Mouse (Mus musculus): ENCODE results near the gene AF366264. TPM values are rescaled to one million over a fixed set of nuclear protein-coding genes. Genes with fewer than 3 reads are reported as not detected.
"Not testable (repeated sequence)": the region's sequence is repeated elsewhere in the genome, so short reads cannot be mapped to it uniquely, and the experiment has no call there.

AF366264 gene
- total RNA-seq (2012; rRNA removed): not detected in 2 replicates

DNA sequence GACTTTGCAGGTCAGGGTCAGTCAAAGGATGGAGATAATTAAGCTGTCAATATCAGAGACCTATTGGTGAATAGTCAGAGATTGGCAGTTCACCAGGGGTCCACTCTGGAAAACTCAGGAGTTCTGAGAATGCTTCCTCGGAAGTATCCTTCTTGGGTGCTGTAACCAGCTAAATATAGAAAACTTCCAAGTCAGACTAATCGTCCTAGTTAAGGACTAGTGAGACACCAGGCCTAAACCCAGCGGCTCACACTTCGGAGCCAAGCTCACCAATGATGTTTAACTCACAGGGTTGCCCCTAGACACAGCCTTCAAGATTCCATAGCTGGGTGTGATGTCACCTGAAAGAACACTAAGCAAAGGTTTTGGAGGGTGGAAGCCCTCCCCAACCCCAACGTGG is at the start of gene AF366264:
Gene AF366264, minus strand, starts transcription at position 101 of the 400 bp plus-strand sequence.
- H3K4me1 ChIP-seq (ENCODE audit: control insufficient read depth in 2 of 2, insufficient read depth in 2 of 2, low read length in 2 of 2, poor library complexity in 1 of 2); in situ Hi-C loops (cut with MboI; ENCODE audit: low sequenced_read_pairs in 2 of 2, unreplicated experiment in 2 of 2); H3K9me3 ChIP-seq (ENCODE audit: control insufficient read depth, insufficient read depth, low read depth, low read length); H3K27ac ChIP-seq (ENCODE audit: insufficient read depth, low read depth, low read length, poor library complexity, severe bottlenecking); H3K9ac ChIP-seq (ENCODE audit: insufficient read depth, low read depth, low read length, poor library complexity, severe bottlenecking); H3K36me3 ChIP-seq (ENCODE audit: control insufficient read depth, insufficient read depth, low read length, poor library complexity, severe bottlenecking); H3K4me3 ChIP-seq (ENCODE audit: insufficient read depth in 1 of 2, low read depth in 1 of 2, low read length in 2 of 2, poor library complexity in 1 of 2, severe bottlenecking in 1 of 2); DNase-seq (ENCODE audit: low read depth, low spot score): not testable (repeated sequence)

- H3K4me3 ChIP-seq (ENCODE audit: insufficient read depth in 1 of 2, low read depth in 1 of 2, low read length in 2 of 2, poor library complexity in 1 of 2, severe bottlenecking in 1 of 2); H3K4me1 ChIP-seq (ENCODE audit: control insufficient read depth in 2 of 2, insufficient read depth in 2 of 2, low read length in 2 of 2, poor library complexity in 1 of 2); H3K27ac ChIP-seq (ENCODE audit: insufficient read depth, low read depth, low read length, poor library complexity, severe bottlenecking); H3K9me3 ChIP-seq (ENCODE audit: control insufficient read depth, insufficient read depth, low read depth, low read length); in situ Hi-C loops (cut with MboI; ENCODE audit: low sequenced_read_pairs in 2 of 2, unreplicated experiment in 2 of 2); H3K36me3 ChIP-seq (ENCODE audit: control insufficient read depth, insufficient read depth, low read length, poor library complexity, severe bottlenecking); DNase-seq (ENCODE audit: low read depth, low spot score); H3K9ac ChIP-seq (ENCODE audit: insufficient read depth, low read depth, low read length, poor library complexity, severe bottlenecking): not testable (repeated sequence)
Measured at GRCm38 (mm10) chr8:13843286-13843685, 5.1 kb upstream of the AF366264 start.

DNA sequence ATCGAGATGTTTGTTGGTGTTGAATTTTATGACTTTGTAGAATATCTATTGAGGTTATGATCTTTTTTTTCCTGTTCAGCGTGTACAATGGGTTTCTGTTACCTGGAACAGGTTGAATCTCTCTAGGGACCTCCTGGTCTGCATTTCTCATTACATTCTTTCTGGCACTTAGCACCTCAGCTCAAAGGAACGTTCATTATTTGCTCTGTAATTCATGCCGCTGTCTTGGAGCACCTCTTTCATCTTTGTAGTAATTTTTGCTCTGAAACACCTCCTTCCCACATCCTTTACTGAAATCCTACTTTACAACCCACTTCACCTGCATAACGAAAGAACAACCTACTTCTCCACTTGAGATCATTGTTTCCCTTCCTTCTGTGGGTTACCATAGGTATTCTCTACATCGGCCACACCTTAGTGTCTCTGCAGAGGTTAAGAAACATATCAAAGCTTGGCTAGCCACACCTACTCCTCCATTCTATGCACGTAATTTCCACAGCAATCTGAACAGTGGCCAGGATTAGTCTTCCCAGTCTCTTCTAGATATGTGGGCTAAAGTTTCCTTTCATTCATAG is 9.5 kb downstream of the AF366264 start:
- no peak for DNase-seq (ENCODE audit: low read depth, low spot score)
- Histone ChIP-seq H3K4me1 (ENCODE audit: control insufficient read depth in 2 of 2, insufficient read depth in 2 of 2, low read length in 2 of 2, poor library complexity in 1 of 2) (no peaks in the 10 kb centered on the region), H3K36me3 (ENCODE audit: control insufficient read depth, insufficient read depth, low read length, poor library complexity, severe bottlenecking) (no peaks in the 10 kb centered on the region), H3K4me3 (ENCODE audit: insufficient read depth in 1 of 2, low read depth in 1 of 2, low read length in 2 of 2, poor library complexity in 1 of 2, severe bottlenecking in 1 of 2) (no peak overlapping the region), H3K27ac (ENCODE audit: insufficient read depth, low read depth, low read length, poor library complexity, severe bottlenecking) (no peak overlapping the region), H3K9ac (ENCODE audit: insufficient read depth, low read depth, low read length, poor library complexity, severe bottlenecking) (no peak overlapping the region), H3K9me3 (ENCODE audit: control insufficient read depth, insufficient read depth, low read depth, low read length) (no peaks in the 10 kb centered on the region)
- in situ Hi-C loops (cut with MboI; ENCODE audit: low sequenced_read_pairs in 2 of 2, unreplicated experiment in 2 of 2): no loop called here
- TF ChIP-seq HCFC1 (IDR thresholded peaks at IDR 0.05; ENCODE audit: borderline replicate concordance, insufficient read depth, low read length) (no peak), ZNF384 (IDR thresholded peaks at IDR 0.05; ENCODE audit: low read depth, low read length) (no peak), CHD2 (IDR thresholded peaks at IDR 0.05; ENCODE audit: low read depth, low read length) (no peak), MAFK (IDR thresholded peaks at IDR 0.05; ENCODE audit: insufficient read depth, low read depth, low read length) (no peak), ZC3H11A (IDR thresholded peaks at IDR 0.05; ENCODE audit: borderline replicate concordance, low read depth, low read length) (no peak)

DNA sequence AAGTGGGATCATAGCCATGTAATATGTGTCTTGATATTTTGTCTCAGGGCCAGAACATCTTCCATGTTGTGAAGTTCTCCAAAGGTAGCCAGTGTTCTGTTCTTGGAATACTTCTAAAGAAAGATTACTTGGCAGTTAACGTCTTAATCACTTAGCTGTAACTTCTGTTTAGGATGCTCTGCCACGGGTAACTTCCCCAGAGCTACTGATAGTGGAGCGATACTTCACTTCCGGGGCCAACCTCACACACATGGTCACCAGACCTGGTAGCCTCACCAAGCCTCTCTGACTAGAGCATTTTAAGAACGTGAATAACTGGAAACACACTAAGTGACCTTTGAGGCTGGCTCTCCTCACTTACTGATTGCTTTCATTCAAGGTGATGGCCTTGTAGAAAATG is 38.6 kb downstream of the AF366264 start:
- Histone ChIP-seq H3K36me3 (ENCODE audit: control insufficient read depth, insufficient read depth, low read length, poor library complexity, severe bottlenecking) (peaks cover 31% of the 10 kb centered on the region), H3K9me3 (ENCODE audit: control insufficient read depth, insufficient read depth, low read depth, low read length) (no peaks in the 10 kb centered on the region), H3K27ac (ENCODE audit: insufficient read depth, low read depth, low read length, poor library complexity, severe bottlenecking) (no peak overlapping the region), H3K4me1 (ENCODE audit: control insufficient read depth in 2 of 2, insufficient read depth in 2 of 2, low read length in 2 of 2, poor library complexity in 1 of 2) (peaks cover 0 to 2% of the 10 kb centered on the region in 2 experiments; a peak in 1 of 4 replicates), H3K9ac (ENCODE audit: insufficient read depth, low read depth, low read length, poor library complexity, severe bottlenecking) (no peak overlapping the region), H3K4me3 (ENCODE audit: insufficient read depth in 1 of 2, low read depth in 1 of 2, low read length in 2 of 2, poor library complexity in 1 of 2, severe bottlenecking in 1 of 2) (no peak overlapping the region)
- DNase-seq (ENCODE audit: low read depth, low spot score): no peak
- TF ChIP-seq ZC3H11A (IDR thresholded peaks at IDR 0.05; ENCODE audit: borderline replicate concordance, low read depth, low read length): no peak
- 0 out of 2 replicates have a peak, but pooled peaks have one; percentile 7 for TF ChIP-seq ZNF384 (IDR thresholded peaks at IDR 0.05; ENCODE audit: low read depth, low read length)
- in situ Hi-C loops (cut with MboI; ENCODE audit: low sequenced_read_pairs in 2 of 2, unreplicated experiment in 2 of 2): no loop called here

DNA sequence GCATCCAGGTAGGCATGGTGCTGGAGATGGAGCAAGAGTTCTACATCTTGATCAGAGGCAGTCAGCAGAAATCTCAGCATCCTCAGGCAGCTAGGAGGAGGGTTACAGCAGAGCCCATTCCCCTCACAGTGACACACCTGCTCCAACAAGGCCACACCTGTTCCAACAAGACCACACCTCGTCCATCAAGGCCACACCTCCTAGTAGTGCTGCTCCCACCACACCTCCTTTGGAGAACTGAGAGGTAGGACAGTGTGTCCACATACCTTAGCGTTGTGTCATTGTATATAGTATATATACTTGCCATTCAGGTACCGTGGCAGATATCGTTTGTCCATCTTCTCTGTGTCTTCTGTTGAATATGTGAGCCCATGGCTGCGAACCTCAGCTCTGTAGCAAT is 40.5 kb downstream of the AF366264 start:
- Histone ChIP-seq H3K9me3 (ENCODE audit: control insufficient read depth, insufficient read depth, low read depth, low read length) (no peaks in the 10 kb centered on the region), H3K4me1 (ENCODE audit: control insufficient read depth in 2 of 2, insufficient read depth in 2 of 2, low read length in 2 of 2, poor library complexity in 1 of 2) (peaks cover 0 to 2% of the 10 kb centered on the region in 2 experiments; a peak in 1 of 4 replicates), H3K9ac (ENCODE audit: insufficient read depth, low read depth, low read length, poor library complexity, severe bottlenecking) (no peak overlapping the region), H3K36me3 (ENCODE audit: control insufficient read depth, insufficient read depth, low read length, poor library complexity, severe bottlenecking) (peaks cover 37% of the 10 kb centered on the region), H3K27ac (ENCODE audit: insufficient read depth, low read depth, low read length, poor library complexity, severe bottlenecking) (no peak overlapping the region), H3K4me3 (ENCODE audit: insufficient read depth in 1 of 2, low read depth in 1 of 2, low read length in 2 of 2, poor library complexity in 1 of 2, severe bottlenecking in 1 of 2) (no peak overlapping the region)
- TF ChIP-seq CHD2 (IDR thresholded peaks at IDR 0.05; ENCODE audit: low read depth, low read length): no peak
- no peak for TF ChIP-seq MAFK (IDR thresholded peaks at IDR 0.05; ENCODE audit: insufficient read depth, low read depth, low read length)
- no peak for TF ChIP-seq ZNF384 (IDR thresholded peaks at IDR 0.05; ENCODE audit: low read depth, low read length)
- no peak for TF ChIP-seq ZC3H11A (IDR thresholded peaks at IDR 0.05; ENCODE audit: borderline replicate concordance, low read depth, low read length)
- in situ Hi-C loops (cut with MboI; ENCODE audit: low sequenced_read_pairs in 2 of 2, unreplicated experiment in 2 of 2): no loop called here
- DNase-seq (ENCODE audit: low read depth, low spot score): no peak

Measured in ES-E14 (cell line).